Mouse (Mus musculus): ENCODE data around the gene Ddx23.
A peak's percentile ranks its signal among the peaks of the same experiment; 100 is the strongest.

The Ddx23 gene

GRCm38 (mm10) chr15:98632107-98632744 is 30.5 kb downstream of the Ddx23 start:
- no peak for DNase-seq

GRCm38 (mm10) chr15:98631493-98631892 is 31.2 kb downstream of the Ddx23 start:
- DNase-seq, result peak; percentile 88

- no peak for DNase-seq
These were observed 32.2 kb downstream of the Ddx23 start, which contains the start of gene Cacnb3 for GRCm38 (mm10) chr15:98630540-98630939. Gene Cacnb3, plus strand, starts transcription at chr15:98630840.

- no peak for DNase-seq
These were observed 33.2 kb downstream of the Ddx23 start for GRCm38 (mm10) chr15:98629464-98629863.

DNA sequence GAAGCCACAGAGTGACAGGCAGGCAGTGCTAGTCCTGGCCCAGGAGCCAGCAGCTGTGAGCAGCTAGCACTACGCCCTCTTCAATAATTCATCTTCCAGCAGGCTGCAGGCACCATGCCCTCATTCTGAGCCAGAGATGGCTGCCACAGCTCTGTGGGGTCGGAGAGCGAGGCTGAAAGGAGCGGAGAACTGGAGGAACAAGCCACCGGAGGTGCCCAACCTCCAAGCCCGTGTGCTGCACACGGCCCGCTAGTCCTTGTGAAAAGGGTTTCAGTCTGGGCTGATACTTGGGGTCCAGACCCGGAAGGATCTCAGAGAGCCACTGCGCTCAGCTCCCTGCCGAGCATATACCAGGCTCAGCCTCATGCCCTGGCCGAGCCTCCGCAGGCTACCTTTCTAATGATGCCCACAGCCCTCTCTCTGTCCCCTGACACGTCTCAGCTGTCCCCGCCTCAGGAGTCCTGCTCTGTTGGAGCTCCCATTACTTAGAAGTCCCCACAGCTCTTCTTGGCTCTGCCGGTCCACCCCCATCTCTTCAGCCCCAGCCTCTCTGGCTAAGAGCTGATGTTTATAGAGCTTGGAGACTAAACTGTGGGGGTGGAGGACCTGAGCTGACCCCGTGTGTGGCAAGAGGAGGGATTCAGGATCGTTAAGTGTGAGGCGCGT is 34.0 kb downstream of the Ddx23 start:
- no peak for DNase-seq

DNA sequence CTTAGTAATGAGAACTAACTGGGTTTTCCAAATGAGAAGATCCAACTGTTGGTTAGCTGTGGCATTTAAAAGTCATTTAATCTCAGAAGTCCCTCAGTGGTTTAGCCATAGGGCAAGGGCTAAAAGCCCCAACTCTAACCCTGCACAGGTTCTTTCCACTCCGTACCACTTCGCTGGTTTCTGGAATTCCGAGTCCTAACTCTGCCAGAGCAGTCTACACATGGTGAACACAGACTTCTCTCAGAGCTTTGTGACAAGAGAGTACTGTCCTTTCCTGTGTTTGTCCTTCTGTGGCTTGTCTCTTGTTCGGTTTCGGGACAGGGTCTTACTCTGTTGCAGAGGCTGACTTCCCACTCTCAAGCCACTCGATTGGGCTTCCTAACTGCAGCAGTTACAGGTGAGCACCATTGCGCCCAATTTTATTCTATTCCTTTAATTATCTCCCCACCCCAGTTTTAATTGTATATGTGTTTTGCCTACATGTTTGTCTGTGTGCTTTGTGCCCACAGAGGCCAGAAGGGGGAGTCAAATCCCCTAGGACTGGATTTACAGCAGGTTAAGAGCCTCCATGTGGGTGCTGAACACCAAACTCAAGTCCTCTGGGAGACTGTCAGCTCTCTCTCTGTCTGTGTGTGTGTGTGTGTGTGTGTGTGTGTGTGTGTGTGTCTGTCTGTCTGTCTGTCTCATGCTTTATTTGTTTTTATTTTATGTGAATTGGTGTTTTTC is 36.0 kb downstream of the Ddx23 start:
- DNase-seq, result no peak

GRCm38 (mm10) chr15:98626078-98626477 is 36.6 kb downstream of the Ddx23 start:
- no peak for DNase-seq

- peak; percentile 43 for DNase-seq
These were observed 39.3 kb downstream of the Ddx23 start for GRCm38 (mm10) chr15:98623361-98623821.

DNA sequence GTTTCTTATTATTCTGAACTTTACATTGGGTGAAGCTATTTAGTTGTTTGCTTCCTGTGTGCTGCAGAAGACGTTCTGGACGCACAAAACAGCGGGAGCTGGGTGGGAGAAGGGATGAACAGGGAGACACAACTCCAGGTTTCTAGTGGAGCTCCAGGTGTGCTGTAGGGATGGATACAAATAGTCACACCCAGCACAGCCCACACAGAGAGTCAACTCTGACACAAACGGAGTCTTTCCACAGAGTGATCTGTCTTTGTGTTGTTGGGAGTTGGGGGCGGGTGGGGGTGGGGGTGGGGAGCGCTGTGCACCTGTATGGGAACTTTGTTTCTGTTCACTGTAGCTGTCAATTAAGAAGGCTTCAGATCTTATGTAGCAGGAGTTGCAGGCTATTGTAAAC is 40.0 kb downstream of the Ddx23 start:
- peak; percentile 30 for DNase-seq

- peak; percentile 44 for DNase-seq
These were observed 40.5 kb downstream of the Ddx23 start for GRCm38 (mm10) chr15:98622199-98622598.

GRCm38 (mm10) chr15:98617176-98617537 is 45.5 kb downstream of the Ddx23 start:
- DNase-seq, result peak; percentile 76

DNA sequence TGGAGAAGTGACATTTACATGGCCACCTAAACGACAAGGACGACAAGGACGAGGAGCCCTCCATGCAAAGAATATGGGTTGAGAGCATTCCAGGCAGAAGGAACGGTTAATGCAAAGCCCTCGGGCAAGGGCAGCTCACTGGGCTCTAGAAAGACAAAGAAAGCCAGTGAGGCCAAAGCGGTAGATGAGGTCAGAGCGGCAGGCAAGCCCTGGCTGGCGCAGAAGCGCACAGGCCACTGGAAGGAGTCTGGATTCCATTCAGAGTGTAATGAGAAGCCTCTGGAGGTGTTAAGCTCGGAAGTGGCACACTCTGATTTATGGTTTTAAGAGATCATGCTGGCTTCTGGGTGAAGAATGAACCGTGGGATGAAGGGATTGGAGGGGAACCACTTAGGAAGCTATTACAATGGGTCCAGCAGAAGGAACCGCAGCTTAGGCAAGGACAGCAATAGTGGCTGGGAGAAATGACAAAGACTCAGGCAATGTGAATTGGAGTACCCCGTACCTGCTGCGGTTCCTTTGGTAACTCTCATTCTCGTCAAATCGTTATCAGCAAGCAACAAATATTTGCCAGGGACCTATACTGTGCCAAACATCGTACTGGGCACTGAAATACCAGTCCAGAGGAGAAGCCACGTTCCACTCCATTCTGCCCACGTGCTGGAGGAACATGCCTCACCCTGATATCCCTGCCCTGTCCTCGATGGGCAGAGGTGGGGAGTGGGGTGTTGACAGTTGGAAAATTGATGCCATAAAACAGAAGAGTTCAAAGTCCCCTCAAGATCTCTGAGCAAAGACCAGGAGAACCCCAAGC is 46.1 kb downstream of the Ddx23 start:
- DNase-seq, result no peak

- no peak for DNase-seq
These were observed 46.9 kb downstream of the Ddx23 start for GRCm38 (mm10) chr15:98615751-98616150.

DNA sequence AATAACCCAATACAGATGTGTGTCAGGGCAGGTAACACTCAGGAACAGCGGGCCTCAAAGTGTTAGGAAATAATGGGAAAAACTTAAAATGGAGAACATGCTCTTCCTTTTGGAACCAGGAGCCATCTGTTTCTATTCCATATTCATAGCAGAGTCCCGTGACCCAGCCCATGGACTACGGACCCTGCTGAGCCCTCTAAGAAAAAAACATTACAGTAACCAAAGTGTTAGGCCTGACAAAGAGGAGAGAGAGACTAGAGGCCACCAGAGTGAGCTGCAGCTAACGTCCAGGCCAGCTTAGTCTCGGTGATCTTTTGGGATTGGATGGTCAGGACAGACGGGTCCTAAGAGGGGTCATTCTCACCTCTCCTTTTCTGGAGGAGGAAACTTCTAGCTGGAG is 47.7 kb downstream of the Ddx23 start:
- no peak for DNase-seq

GRCm38 (mm10) chr15:98614551-98614950 is 48.1 kb downstream of the Ddx23 start:
- DNase-seq, result no peak

DNA sequence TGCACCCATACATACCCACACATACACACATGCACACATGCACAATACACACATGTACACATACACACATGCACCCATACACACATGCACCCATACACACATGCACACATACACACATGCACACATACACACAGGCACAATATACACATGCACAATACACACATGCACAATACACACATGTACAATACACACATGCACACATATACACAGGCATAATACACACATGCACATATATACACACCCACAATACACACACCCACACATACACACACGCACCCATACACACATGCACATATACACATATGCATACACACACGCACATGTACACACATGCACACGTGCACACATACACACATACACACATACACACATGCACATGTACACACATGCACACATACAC is 50.5 kb downstream of the Ddx23 start:
- no peak for DNase-seq

GRCm38 (mm10) chr15:98610131-98610633 is 52.5 kb downstream of the Ddx23 start:
- DNase-seq, result peak; percentile 63

- peak; percentile 89 for DNase-seq
These were observed 53.2 kb downstream of the Ddx23 start, which contains the start of gene Adcy6 for GRCm38 (mm10) chr15:98609331-98610130. Gene Adcy6, minus strand, starts transcription at chr15:98610076.

GRCm38 (mm10) chr15:98608784-98609250 is 53.9 kb downstream of the Ddx23 start:
- peak; percentile 66 for DNase-seq

DNA sequence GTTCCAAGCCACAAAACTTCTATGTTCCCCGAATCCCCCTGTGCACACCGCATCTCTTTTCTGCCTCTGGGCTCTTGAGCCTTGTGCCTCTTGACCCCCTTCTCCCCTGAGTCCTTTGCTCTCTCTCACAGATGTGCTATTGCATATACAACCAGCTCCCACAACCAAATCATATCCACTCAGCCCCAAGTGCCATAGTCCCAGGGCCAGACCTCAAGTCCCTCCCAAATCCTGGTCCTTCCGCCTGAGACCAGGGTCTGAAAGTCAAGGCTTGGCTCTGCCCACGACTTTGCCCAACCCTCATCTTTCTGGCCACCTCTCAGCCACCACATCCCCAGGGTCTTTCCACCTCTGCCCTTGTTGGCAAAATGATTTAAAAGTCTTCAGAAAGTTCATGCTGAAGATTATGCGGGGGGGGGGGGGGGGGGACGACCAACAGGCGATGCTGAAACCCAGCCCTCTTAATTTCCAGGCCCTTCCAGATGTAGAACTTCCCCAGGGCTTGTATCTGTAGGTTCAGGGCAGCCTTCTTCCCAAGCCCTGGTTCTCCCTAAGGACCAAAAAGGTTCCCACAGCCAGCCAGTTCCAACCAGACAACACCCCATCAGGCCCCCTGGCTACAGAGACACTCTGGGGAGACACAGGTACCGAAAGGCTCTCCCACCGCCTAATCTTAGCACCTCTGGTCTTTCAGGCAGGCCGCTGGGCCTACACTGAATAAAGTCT is 54.5 kb downstream of the Ddx23 start:
- DNase-seq, result no peak

DNA sequence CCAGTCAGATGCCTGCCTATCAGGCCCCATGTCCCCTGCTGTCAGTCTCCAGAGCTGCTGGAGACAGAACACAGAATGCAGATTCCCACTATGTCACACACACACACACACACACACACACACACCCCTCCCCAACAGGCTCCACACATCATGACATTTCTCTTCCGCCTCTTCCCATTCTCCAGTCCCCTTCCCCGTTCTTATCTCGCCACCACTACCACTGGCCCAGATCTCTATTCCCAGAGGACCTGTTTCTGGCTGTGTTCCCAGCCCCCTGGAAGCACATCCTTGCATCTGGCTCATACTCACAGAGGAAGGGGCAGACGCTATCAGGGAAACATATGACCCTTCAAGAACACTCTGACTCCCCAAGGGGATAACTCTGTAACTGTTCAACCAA is 55.1 kb downstream of the Ddx23 start:
- DNase-seq, result no peak

Data from thymus, postnatal 14 days (tissue).